Mouse (Mus musculus) heart, embryonic 10.5 days (tissue): ENCODE measurements around the gene C130050O18Rik. TPM values are rescaled to one million over a fixed set of nuclear protein-coding genes. Genes with fewer than 3 reads are reported as not detected.

Experiments used
- DNase-seq: peaks from one replicate; pipeline ENCODE4 v3.0.0-alpha.2; 2017; ENCODE audit warnings: low spot score
- H3K27ac ChIP-seq: fragments of 300-500 bp; sonication (generic); 2 replicates; pipeline ENCODE4 v1.5.1; 2016; ENCODE audit warnings: mild to moderate bottlenecking
- H3K27me3 ChIP-seq: fragments of 300-500 bp; sonication (generic); 2 replicates; pipeline ENCODE4 v1.6.1; 2016; ENCODE audit warnings: mild to moderate bottlenecking; ENCODE audit not compliant: poor library complexity, insufficient read depth, severe bottlenecking
- H3K36me3 ChIP-seq: fragments of 300-500 bp; sonication (generic); 2 replicates; pipeline ENCODE4 v1.6.1; 2016; ENCODE audit warnings: mild to moderate bottlenecking, moderate library complexity
- H3K4me1 ChIP-seq: fragments of 300-500 bp; sonication (generic); 2 replicates; pipeline ENCODE4 v1.6.1; 2016; ENCODE audit warnings: mild to moderate bottlenecking
- H3K4me3 ChIP-seq: fragments of 300-500 bp; sonication (generic); 2 replicates; pipeline ENCODE4 v1.5.1; 2016; ENCODE audit warnings: mild to moderate bottlenecking, moderate library complexity
- H3K9me3 ChIP-seq: fragments of 300-500 bp; sonication (generic); 2 replicates; pipeline ENCODE4 v1.6.1; 2016; ENCODE audit warnings: mild to moderate bottlenecking, moderate library complexity
- WGBS: fragments of 180-500 bp; shearing (Covaris S2); methylation state at CpG from one replicate; pipeline ENCODE4 v1.1.7; 2016; 5-methylcytosine and 5-hydroxymethylcytosine counted together
- polyA plus RNA-seq: library from polyadenylated mRNA; unstranded; fragments of >200 nt; fragmentation: Nextera tagmentation; extraction: Ambion mirVana; gene quantifications from 2 replicates; pipeline ENCODE4 v1.2.1, GENCODE M21; 2016

C130050O18Rik gene
- polyA plus RNA-seq, 1 experiment from 2014 or later = 0.45 TPM

DNA sequence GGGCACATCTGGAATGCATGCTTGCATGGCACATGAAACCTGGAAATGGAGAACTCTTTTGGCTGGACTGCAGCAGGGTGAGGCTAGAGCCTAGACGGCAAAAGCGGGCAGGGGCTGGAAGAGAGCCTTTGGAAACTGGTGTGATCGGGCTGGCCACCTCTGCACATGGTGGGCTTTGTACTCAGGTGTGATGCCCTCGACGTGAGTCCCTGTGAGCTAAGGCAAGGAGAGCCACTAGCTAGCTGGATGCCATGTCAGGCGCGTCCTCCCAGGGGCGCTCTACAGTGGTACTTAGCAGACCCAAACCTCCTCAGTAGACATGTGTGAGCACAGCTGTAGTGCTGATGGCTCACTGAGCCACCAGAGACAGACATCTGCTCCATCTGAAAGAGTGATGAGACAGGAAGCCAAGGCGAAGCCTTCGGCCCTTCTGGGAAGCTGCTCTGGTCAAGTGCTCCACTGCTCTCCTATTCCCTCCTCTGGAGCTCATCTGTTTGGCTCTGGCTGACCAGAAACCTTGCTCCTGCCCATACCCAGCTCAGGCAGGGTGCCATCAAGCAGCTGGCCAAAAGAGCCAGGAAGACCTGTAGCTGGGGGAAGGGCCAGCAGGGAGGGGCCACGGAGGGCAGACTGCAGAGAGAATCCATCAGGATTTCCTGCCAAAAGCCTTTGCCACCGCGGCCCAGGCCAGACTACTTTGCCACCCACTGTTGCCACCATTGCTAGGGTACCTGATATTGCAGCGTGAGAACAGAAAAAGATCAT lies 2.2 kb downstream of the C130050O18Rik start:
- H3K4me1 ChIP-seq = peaks cover 63% of the 10 kb centered on the region
- peaks cover 44% of the 10 kb centered on the region for H3K27me3 ChIP-seq
- H3K27ac ChIP-seq = no peak overlapping the region
- H3K9me3 ChIP-seq = no peaks in the 10 kb centered on the region
- WGBS = 81% methylated on average over 14 of the region's 14 CpGs
- no peak for DNase-seq
- H3K4me3 ChIP-seq = no peak overlapping the region
- H3K36me3 ChIP-seq = no peaks in the 10 kb centered on the region

DNA sequence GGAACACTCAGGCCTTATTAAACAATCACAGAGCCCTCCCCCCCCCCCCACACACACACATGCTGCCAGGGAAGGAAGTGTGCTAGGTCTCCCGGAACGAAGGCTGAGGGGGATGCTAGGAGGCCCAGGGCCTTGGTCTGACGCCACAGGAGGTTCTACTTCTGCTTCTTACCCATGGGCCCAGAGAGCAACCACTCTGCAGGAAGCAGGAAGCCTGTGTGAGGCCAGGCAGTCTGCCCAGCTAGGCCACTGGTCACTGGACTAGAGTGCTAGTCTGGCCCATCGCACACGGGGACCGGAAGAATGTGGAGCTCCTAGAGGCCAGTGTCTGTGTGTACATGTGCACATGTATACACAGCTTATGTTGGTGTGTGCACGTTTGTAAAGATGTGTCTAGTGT lies 3.4 kb downstream of the C130050O18Rik start:
- 74% methylated on average over 7 of the region's 7 CpGs for WGBS
- Histone ChIP-seq H3K36me3 (no peaks in the 10 kb centered on the region), H3K27ac (no peak overlapping the region), H3K4me3 (no peak overlapping the region), H3K9me3 (no peaks in the 10 kb centered on the region), H3K27me3 (peaks cover 51% of the 10 kb centered on the region), H3K4me1 (peaks cover 63% of the 10 kb centered on the region)
- DNase-seq = no peak

DNA sequence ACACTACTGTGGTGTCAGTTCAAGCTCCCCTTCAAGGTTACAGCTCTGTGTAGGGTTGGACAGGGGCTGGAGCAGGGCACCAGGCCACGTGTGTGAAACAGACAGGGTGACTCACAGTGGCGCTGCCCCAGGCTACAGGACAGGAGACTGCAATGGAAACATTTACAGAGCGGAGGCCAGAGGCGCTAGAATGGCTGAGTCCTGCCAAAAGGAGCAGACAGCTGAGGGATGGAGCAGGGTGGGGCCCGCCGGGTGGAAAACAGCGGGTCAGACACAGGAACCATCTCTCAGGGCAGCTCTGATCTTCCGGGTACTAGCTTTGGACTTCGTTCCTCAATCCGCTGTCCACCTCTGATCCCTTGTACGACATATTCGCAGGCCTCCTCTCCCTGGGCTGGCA lies 4.3 kb downstream of the C130050O18Rik start:
- Histone ChIP-seq H3K36me3 (no peaks in the 10 kb centered on the region), H3K27me3 (peaks cover 56% of the 10 kb centered on the region), H3K4me1 (peaks cover 54% of the 10 kb centered on the region), H3K4me3 (no peak overlapping the region), H3K27ac (no peak overlapping the region), H3K9me3 (no peaks in the 10 kb centered on the region)
- no peak for DNase-seq
- 76% methylated on average over 12 of the region's 12 CpGs for WGBS

DNA sequence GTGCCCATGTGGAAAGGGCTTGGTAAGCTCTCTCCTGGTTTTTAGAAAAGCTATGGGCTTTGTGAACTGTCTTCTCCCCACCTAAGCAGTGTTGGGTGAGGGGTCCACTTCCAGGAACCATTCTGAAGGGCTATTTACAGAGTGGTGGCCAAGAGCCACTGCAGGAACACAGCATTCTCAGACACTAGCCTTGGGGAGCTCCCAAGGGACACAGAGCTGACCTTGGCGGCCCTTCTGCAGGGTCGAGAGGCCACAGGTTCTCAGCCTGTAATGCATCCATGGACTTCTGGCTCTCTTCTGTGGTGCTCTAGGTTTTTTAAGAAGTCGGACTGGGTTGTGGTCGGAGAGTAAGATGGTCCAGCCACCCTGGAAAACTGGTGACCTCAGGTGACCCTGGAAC lies 5.0 kb downstream of the C130050O18Rik start:
- DNase-seq = no peak
- peaks cover 48% of the 10 kb centered on the region for H3K4me1 ChIP-seq
- no peak overlapping the region for H3K4me3 ChIP-seq
- 84% methylated on average over 4 of the region's 4 CpGs for WGBS
- H3K27me3 ChIP-seq = peaks cover 56% of the 10 kb centered on the region
- H3K9me3 ChIP-seq = no peaks in the 10 kb centered on the region
- peak overlapping the region; percentile 16; the same call in 1 of the 2 replicates for H3K27ac ChIP-seq
- 0 out of 2 replicates have a peak, but pooled peaks cover 5% of the 10 kb centered on the region for H3K36me3 ChIP-seq

DNA sequence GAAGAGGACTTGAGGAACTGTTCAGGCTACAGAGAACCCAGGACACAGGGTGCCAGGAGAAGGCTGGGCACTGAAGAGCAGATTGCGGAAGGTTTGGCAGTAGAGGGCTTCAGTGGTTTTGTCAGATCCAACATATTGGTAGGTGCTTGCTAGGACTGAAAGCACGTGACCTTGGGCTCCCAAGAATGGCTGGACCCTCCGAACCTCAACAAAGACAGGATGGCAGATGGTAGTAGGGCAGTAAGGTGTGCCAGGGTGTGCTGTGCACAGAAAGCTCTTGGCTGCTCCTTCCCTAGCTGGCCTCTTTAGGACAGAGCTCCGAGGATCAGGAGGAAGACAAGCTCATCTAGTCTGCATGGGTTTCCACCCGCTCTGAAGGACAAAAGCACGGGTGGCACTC lies 6.0 kb downstream of the C130050O18Rik start:
- H3K9me3 ChIP-seq = no peaks in the 10 kb centered on the region
- H3K27me3 ChIP-seq = peaks cover 63% of the 10 kb centered on the region
- H3K27ac ChIP-seq = no peak overlapping the region
- H3K36me3 ChIP-seq = 0 out of 2 replicates have a peak, but pooled peaks cover 5% of the 10 kb centered on the region
- no peak overlapping the region for H3K4me3 ChIP-seq
- 92% methylated on average over 6 of the region's 6 CpGs for WGBS
- peaks cover 38% of the 10 kb centered on the region for H3K4me1 ChIP-seq
- no peak for DNase-seq

DNA sequence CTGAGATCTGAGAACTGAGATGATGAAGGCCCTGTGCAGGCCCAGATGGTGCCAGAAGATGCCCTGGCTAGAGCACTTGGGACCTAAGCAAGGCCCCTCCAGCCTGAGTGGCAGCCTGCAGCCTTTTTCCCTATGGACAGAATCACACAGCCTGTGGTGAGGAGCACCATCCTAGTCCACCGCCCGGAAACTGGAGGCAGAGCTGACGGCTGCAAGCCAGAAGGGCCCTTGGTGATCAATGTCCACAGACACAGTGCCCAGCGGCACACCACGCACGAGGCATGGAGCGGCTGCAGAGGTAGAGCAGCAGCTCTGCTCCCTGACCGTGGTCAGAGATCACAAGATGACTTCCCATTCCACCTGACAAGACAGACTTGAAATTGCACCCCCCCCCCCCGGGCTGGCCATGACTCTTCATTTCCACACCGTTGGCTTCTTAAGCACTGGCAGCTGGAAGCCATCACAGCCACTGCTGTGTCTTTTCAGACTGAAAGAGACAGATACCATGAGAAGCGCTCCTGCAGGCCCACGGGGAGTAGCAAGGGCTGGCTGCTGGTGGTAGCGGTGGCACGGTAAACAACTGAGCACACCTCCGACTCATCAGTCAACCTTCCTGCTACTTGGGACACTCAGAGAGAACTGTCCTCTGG lies 6.7 kb downstream of the C130050O18Rik start:
- no peaks in the 10 kb centered on the region for H3K9me3 ChIP-seq

DNA sequence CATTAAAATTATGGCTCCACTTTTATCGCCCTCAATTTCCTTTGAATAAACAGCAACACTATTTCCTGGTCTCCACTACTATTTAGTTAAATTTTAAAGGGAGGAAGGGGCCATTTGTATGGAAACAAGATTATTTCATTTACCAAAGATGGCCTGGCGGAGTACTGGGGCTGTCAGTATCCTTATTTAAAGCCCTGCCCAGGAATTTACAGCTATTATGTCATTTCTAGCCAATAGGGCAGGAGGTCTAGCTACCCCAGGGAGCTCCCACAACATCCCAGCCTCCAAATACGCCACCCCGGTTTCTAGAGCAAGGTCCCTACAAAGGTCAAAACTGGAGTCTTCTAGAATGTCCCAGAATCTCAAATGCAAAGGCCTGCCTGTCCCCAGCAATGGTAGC lies 8.5 kb downstream of the C130050O18Rik start:
- 87% methylated on average over 4 of the region's 4 CpGs for WGBS
- H3K4me3 ChIP-seq = no peak overlapping the region
- DNase-seq = no peak

More for the DNA sequence above, 6.7 kb downstream of the C130050O18Rik start:
- peaks cover 69% of the 10 kb centered on the region for H3K27me3 ChIP-seq
- WGBS = 76% methylated on average over 15 of the region's 15 CpGs
- H3K36me3 ChIP-seq = 0 out of 2 replicates have a peak, but pooled peaks cover 5% of the 10 kb centered on the region
- H3K27ac ChIP-seq = no peak overlapping the region
- DNase-seq = no peak
- no peak overlapping the region for H3K4me3 ChIP-seq
- peaks cover 33% of the 10 kb centered on the region for H3K4me1 ChIP-seq

DNA sequence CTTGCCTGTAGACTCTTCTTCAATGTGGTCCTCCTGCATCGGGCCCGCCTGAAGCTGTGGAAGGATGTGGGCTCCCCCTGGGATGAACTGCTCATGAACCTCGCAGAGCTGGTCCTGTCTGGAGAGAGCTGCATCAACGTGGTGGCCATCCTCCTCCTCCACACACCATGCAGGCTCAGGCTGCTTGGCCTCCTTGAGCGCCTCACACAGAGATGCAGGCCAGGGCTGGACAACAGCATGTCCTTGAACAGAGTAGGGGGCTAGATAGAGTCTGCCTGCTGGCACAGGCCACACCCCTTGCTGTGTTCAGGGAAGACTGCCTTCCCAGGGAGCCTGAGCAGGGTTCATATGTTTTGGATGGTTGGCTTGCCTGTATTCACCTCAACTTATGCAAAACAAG lies 9.9 kb downstream of the C130050O18Rik start:
- Histone ChIP-seq H3K9me3 (no peaks in the 10 kb centered on the region), H3K27me3 (peaks cover 71% of the 10 kb centered on the region), H3K4me3 (no peak overlapping the region), H3K36me3 (0 out of 2 replicates have a peak, but pooled peaks cover 5% of the 10 kb centered on the region), H3K4me1 (peaks cover 40% of the 10 kb centered on the region), H3K27ac (no peak overlapping the region)
- WGBS = 86% methylated on average over 5 of the region's 5 CpGs
- DNase-seq = no peak

More for the DNA sequence above, 8.5 kb downstream of the C130050O18Rik start:
- peaks cover 65% of the 10 kb centered on the region for H3K27me3 ChIP-seq
- no peak overlapping the region for H3K27ac ChIP-seq
- peaks cover 35% of the 10 kb centered on the region for H3K4me1 ChIP-seq
- 0 out of 2 replicates have a peak, but pooled peaks cover 5% of the 10 kb centered on the region for H3K36me3 ChIP-seq
- no peaks in the 10 kb centered on the region for H3K9me3 ChIP-seq

DNA sequence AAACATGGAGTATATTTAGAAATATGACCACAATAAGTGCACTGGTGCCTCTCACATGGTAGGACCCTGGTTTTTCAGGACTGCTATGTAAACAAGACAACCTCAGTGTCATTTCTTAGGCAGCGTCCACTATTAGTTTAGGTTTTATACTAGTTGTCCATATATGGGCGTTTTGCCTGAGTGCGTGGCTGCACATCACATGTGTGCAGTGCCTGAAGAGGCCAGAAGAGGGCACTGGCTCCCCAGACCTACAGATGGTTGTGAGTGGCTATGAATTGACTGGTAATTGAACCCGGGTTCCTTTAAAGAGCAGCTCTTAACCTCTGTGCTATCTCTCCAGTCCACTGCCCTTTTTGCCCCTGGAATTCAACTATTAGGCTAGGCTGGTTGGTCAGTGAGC lies 11.9 kb downstream of the C130050O18Rik start:
- DNase-seq = no peak
- Histone ChIP-seq H3K27ac (no peak overlapping the region), H3K27me3 (peaks cover 79% of the 10 kb centered on the region), H3K4me1 (peaks cover 27% of the 10 kb centered on the region), H3K9me3 (no peaks in the 10 kb centered on the region), H3K4me3 (no peak overlapping the region), H3K36me3 (0 out of 2 replicates have a peak, but pooled peaks cover 5% of the 10 kb centered on the region)
- 96% methylated on average over 4 of the region's 4 CpGs for WGBS

DNA sequence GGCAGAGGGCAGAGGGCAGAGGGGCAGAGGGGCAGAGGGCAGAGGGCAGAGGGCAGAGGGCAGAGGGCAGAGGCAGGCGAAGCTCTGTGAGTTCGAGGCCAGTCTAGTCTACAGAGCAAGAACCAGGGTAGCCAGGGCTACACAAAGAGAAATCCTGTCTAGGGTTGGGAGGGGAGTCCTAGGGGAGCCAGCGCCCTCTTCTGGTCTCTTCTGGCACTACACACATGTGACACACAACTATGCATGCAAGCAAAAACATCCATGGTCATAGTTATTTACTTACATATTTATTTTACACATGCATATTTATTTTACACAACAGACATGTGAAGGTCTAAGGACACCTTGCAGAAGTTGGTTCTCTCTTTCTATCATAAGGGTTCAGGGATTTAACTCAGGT lies 12.4 kb downstream of the C130050O18Rik start:
- peaks cover 79% of the 10 kb centered on the region for H3K27me3 ChIP-seq
- WGBS = 83% methylated on average over 3 of the region's 3 CpGs

DNA sequence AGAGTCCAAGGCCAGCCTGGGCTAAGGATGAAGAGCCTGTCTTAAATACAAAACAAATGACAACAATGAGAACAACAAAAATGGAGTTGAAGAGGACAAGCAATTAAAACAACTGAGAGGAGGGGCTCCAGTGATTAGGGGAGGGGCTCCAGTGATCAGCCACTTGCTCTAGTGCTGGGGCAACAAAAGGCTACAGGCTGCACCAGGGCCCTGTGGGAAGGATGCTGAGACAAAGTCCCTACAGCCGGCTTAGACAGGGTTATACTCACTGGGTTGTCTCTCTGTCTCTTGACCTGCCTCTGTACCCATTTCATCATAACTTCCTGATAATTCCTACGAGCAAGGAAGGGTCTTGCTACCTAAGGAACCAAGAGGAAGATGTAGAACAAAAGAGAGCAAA lies 13.0 kb downstream of the C130050O18Rik start:
- 0 out of 2 replicates have a peak overlapping the region, but pooled peaks have one; percentile 49 for H3K27ac ChIP-seq
- H3K9me3 ChIP-seq = no peaks in the 10 kb centered on the region
- H3K4me3 ChIP-seq = no peak overlapping the region
- peaks cover 27% of the 10 kb centered on the region for H3K4me1 ChIP-seq
- H3K36me3 ChIP-seq = 0 out of 2 replicates have a peak, but pooled peaks cover 5% of the 10 kb centered on the region
- DNase-seq = no peak
- WGBS = 60% methylated on average over 2 of the region's 2 CpGs
- peaks cover 80% of the 10 kb centered on the region for H3K27me3 ChIP-seq

More for the DNA sequence above, 12.4 kb downstream of the C130050O18Rik start:
- 0 out of 2 replicates have a peak, but pooled peaks cover 5% of the 10 kb centered on the region for H3K36me3 ChIP-seq
- H3K4me1 ChIP-seq = peaks cover 24% of the 10 kb centered on the region
- H3K4me3 ChIP-seq = no peak overlapping the region
- DNase-seq = no peak
- no peaks in the 10 kb centered on the region for H3K9me3 ChIP-seq
- H3K27ac ChIP-seq = no peak overlapping the region

DNA sequence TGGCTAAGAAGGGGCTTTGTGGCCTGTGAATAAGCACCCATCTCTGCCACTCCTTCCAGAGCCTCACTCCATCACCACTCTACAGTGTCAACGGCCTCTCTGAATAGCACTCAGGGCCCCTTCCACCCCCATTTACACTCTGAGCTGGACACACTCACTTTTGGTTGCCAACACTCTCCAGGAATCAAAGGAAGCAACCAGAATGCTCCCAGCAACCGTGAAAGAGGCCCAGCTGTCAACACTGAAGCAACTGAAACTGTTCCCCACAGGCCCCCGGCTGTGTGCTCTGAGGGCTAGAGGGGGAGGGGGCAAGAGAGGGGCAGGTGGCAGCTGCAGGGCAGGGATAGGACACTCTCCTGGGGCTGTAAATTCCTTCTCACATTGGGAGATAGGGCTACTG lies 13.6 kb downstream of the C130050O18Rik start:
- DNase-seq = peak; percentile 87
- Histone ChIP-seq H3K27ac (peak overlapping the region; percentile 49), H3K4me1 (peaks cover 30% of the 10 kb centered on the region), H3K4me3 (no peak overlapping the region), H3K27me3 (peaks cover 80% of the 10 kb centered on the region), H3K36me3 (0 out of 2 replicates have a peak, but pooled peaks cover 5% of the 10 kb centered on the region), H3K9me3 (no peaks in the 10 kb centered on the region)
- 17% methylated on average over 3 of the region's 3 CpGs for WGBS
